Mouse (Mus musculus) lung, adult 2 months (tissue): ENCODE results near the gene Mr1.

ENCODE experiments used
- CTCF ChIP-seq: fragments of 200-500 bp; IDR thresholded peaks from 2 replicates; pipeline ENCODE4 v1.5.1; 2011; ENCODE audit warnings: mild to moderate bottlenecking, low read length, control low read depth; ENCODE audit not compliant: insufficient read depth
- POLR2A ChIP-seq: fragments of 200-500 bp; IDR thresholded peaks from 2 replicates; pipeline ENCODE4 v1.6.1; 2011; ENCODE audit warnings: low read depth, mild to moderate bottlenecking, control low read depth, low read length, borderline replicate concordance; ENCODE audit errors: extremely low read depth

- TF ChIP-seq POLR2A (no peak), CTCF (no peak)
Measured at GRCm38 (mm10) chr1:155091842-155092800, 54.5 kb downstream of the Mr1 start.
